Mouse (Mus musculus) adrenal gland, adult 8-10 months (tissue): ENCODE measurements at regions not wholly inside any gene's neighbourhood (a gene's known extent, or its start where the extent isn't known, plus 50 kb on each side); places are given as distances from the start of the nearest gene placed in this dataset.

Experiments
- DNase-seq: peaks from one replicate; pipeline ENCODE4 v3.0.0; 2022

DNA sequence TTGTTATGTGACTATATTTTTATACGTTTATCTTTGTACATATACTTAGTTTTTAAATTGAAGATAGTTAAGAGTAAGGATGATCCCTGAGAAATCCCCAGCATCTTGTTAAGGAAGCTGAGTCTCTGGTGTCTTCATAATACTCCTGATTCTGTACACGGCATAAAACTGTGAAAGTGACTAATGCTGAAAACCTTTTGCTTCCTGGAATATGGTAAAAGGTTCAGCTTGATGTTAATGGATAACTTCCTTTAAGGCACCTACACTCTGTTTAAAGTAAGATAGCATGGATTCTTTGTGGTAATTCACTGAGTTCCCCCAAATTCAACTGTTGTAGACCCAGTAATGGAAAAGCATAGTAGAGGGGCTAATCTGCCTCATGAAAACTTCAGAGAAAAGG is 67.2 kb upstream of the Rgs1 start:
- DNase-seq: no peak

- DNase-seq: no peak
Measured at GRCm38 (mm10) chr1:144314382-144314781, 65.3 kb upstream of the Rgs1 start.

GRCm38 (mm10) chr1:144313318-144313717 is 64.3 kb upstream of the Rgs1 start:
- no peak for DNase-seq

DNA sequence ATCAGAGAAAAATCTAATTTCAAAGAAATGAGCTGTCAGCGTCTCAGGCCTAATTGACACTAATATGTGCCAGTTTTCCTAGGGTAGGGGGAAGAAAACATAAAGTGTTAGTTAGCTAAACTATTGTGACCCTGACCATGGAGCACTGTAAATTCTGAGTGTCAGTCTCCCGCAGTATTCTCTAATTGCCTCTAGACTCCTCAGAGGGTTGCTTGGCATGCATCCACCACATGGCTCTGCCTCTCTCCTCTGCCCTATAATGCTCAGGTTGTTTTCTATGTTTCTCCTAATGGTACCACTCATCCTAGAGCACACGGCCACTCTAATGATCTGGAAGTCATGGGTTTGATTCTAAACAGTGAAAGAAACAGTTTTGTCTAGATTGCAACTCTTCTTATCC is 60.9 kb upstream of the Rgs1 start:
- no peak for DNase-seq

DNA sequence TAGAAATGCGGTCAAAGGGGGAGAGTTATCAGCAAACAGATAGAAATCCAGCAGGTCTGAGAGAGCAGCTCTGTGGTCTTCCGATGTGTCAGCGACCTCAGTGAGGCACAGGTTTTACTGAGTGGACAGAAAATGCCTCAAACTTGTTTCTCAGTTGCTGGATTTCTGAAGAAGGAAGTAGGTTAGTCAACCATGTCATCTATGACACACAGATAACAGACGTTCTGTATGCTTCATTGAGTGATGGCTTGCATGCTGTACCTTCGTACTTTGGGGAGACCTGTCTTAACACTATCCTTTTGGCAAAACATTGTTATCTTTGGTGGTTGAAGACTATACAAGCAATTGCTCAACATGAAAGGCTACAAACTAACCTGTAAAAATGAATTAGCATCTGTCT is 59.3 kb upstream of the Rgs1 start:
- no peak for DNase-seq

DNA sequence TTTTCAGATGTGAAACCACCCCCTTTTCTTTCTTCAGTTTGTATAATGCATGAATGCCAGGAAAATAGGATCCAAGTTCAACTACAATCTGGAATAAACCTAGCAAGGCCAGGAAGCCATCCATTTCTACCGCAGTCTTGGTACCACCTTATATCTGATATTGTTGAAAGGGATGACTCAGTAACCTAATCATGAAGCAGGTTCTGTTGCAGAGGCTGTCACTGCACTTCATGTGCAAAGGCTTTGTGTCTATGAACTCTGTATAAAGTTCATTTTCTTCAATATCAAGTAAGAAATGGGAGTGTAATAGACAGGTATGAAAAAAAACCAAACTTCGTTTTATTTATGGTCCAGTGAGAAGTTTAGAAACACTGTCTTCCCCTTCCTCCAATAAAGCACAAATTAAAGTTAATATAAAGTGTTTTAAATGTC is 58.8 kb upstream of the Rgs1 start:
- DNase-seq: no peak

GRCm38 (mm10) chr1:144307017-144307853 is 58.2 kb upstream of the Rgs1 start:
- DNase-seq: no peak

DNA sequence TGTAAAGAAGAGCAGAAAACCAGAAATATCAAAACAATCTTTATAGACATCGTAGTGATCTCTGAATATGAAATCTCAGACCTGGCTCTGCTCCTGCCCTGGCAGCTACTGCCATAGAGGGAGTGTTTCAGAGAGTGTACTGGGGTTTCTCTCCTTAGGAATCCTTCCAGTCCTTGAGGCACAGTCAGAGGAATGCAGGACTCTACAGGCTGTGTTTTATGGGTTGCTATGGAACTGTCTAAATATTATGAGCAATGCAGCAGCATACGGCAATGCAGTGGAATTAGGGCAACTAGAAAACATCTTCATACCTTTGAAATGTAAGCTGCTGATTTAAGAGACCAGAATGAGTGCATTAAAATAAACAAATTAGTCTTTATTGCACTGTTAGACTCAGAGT is 57.2 kb upstream of the Rgs1 start:
- no peak for DNase-seq

GRCm38 (mm10) chr1:144300670-144301069 is 51.6 kb upstream of the Rgs1 start:
- no peak for DNase-seq
